Mouse (Mus musculus) c-Kit-positive CD71-positive TER-119-positive erythroid progenitor cells, embryonic 14.5 days (primary cell): ENCODE measurements around the gene Itga2b.
"Not testable (repeated sequence)": the region's sequence is repeated elsewhere in the genome, so short reads cannot be mapped to it uniquely, and the experiment has no call there.

Experiments used
- DNase-seq: peaks from one replicate; pipeline ENCODE4 v3.0.0-alpha.2; 2013; ENCODE audit warnings: low spot score

Gene Itga2b

GRCm38 (mm10) chr11:102411061-102411460, 58.9 kb downstream of the Itga2b start:
- no peak for DNase-seq

- not testable (repeated sequence) for DNase-seq
These were observed 59.6 kb downstream of the Itga2b start for GRCm38 (mm10) chr11:102410345-102410744.

GRCm38 (mm10) chr11:102409795-102410330, 60.1 kb downstream of the Itga2b start:
- no peak for DNase-seq

- no peak for DNase-seq
These were observed 60.8 kb downstream of the Itga2b start for GRCm38 (mm10) chr11:102408888-102409794.

- peak; percentile 99 for DNase-seq
These were observed 61.5 kb downstream of the Itga2b start for GRCm38 (mm10) chr11:102408344-102408876.

- DNase-seq = peak; percentile 64
These were observed 62.1 kb downstream of the Itga2b start, which contains the start of gene Slc25a39 for GRCm38 (mm10) chr11:102407834-102408215. TSS of gene Slc25a39 (minus strand) at chr11:102407946.

- peak; percentile 85 for DNase-seq
These were observed 62.8 kb downstream of the Itga2b start for GRCm38 (mm10) chr11:102406900-102407833.

GRCm38 (mm10) chr11:102406401-102406800, 63.5 kb downstream of the Itga2b start:
- no peak for DNase-seq

GRCm38 (mm10) chr11:102405544-102406285, 64.2 kb downstream of the Itga2b start:
- DNase-seq = no peak

- DNase-seq = no peak
These were observed 65.5 kb downstream of the Itga2b start for GRCm38 (mm10) chr11:102404161-102405010.

GRCm38 (mm10) chr11:102403657-102404056, 66.3 kb downstream of the Itga2b start:
- DNase-seq = no peak
